Mouse (Mus musculus) mature B cell (primary cell): Measurements from ENCODE around the gene Cdh26.

Experiments
- in situ Hi-C: fragments of 300-500 bp; cut with MboI; formaldehyde crosslinking; loops from 2 replicates; pipeline ENCODE4 v1.14.3; 2019

Gene Cdh26

DNA sequence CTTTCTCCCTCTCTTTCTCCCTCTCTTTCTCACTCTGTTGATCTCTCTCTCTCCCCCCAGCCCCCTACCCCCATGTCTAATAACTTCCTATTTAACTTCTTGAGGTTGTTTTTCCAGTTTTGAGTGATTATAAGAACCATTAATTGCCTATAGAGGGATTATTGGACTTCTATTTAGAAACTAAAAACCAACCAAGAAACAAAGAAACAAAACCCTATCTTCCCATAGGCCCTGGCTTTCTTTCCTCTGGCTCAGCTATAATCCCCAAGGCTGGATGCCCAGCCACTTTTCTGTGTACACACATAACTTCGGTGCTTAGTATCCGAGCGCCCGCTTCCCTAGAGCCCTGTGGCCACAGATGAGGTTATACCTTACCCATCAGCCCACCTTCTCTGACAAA lies at the start of gene Cdh26:
Gene Cdh26 (plus strand): TSS at position 301 of the 400 bp plus-strand sequence.
- in situ Hi-C loops, result no loop called here

DNA sequence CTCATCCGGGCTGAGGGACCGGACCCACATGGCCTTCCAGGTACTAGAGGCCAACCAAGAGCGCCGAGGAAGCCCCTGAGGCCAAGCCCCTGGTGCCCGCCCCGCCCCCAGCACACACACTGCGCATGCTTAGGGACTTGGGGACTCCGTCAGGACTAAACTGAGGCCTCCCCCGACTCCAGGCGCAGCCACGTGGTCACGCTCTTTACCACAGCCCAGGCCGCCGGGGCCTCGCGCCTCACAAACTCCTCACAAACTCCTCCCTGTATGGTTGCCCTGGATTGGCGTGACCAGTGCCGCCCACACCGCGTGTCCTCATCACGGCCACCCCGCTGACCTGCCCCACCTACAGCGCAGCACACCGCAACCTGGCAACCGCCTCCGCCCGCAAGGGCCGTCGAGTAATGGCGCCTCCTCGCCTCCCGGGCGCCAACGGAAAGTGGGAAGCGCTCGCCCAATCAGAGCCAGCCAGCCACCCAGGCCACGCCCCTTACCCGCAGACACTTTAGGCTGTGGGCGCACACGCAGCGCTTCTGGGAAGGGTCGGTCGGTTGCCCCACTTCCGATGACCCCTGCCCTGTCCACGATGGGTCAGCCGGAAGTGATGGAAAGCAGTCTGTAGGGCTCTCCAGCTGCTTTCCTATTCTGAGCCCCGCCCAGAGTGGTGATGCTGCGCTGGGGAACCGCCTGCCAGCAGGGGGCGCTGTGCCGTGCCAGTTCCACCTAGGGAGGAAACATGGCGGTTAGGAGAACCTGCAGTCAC lies 23.1 kb upstream of the Cdh26 start, which contains the start of gene Sycp2:
Gene Sycp2 (minus strand): TSS at position 633 of the 763 bp plus-strand sequence.
- in situ Hi-C loops, result no loop called here

DNA sequence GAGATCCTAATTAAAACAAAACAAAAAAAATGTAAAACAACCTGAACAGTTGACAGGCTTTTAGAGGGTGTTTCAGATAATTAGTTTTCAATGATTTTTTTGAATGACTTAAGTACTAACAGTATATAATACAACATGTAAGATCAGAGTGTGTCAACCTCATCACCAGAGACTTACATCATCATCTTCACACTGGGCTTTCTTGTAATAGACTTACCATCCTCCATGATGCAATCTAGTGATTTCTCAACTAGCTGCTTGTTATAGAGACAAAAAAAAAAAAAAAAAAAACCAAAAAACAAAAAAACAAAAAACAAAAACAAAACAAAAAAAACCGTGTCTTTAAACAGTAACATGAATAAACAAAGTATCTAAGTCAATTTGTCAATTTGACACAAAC lies 21.3 kb upstream of the Cdh26 start:
- in situ Hi-C loops, result no loop called here

DNA sequence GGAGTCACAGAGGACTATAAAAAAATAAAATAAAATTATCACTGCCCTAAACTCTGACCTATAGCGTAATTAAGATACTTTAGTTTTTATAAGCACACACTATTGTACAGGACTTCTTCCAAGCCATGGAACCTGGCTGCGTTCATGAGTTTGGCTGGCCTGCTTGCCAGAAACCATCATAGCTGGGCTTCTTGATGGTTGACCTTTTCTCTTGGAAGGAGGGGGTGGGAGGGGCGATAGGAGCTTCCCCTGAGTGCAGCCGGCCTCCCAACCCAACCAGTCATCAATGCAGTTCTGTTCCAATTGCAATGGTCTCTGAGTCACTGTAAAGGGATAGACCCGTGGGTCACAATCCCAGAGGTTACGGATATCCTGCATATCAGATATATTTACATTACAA lies 20.0 kb upstream of the Cdh26 start:
- in situ Hi-C loops, result no loop called here

DNA sequence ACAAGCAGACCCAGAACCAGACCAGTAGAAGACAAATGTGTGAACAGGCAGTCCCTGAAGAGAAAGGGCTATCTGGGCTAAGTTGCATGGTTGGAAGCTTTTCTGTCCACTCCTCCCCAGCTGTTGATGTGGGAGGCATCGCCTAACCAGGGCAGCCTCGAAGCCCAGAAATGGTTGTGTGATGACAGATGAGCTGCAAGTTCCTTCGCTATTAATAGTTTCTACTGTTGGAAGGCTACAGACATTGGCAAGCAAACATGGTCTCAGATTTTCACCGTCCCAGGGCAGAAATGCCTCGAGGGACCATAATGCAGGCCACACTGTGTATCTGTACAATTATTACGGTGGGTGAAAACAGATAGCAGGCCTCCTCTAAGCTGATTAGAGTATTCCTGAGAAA lies 17.7 kb upstream of the Cdh26 start:
- in situ Hi-C loops, result no loop called here

DNA sequence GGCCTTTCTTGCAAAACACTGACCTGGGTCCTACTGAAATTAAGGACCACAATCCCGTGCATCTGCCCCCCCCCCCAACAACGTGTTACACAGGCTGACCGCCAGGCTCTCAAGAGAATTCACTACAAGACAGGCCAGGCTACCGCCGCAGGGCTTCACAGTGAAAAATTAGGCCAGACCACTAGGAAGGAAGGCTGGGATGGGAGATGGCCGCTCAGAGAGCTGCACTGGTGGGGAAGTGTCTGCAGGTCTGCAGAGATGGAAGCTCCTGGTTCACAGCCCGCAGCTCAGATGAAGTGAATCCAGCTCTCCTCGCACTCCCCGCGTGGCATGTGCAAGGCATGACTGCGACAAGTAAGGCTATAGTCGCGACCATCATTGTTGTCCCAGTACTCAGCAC lies 17.2 kb upstream of the Cdh26 start:
- in situ Hi-C loops, result no loop called here

DNA sequence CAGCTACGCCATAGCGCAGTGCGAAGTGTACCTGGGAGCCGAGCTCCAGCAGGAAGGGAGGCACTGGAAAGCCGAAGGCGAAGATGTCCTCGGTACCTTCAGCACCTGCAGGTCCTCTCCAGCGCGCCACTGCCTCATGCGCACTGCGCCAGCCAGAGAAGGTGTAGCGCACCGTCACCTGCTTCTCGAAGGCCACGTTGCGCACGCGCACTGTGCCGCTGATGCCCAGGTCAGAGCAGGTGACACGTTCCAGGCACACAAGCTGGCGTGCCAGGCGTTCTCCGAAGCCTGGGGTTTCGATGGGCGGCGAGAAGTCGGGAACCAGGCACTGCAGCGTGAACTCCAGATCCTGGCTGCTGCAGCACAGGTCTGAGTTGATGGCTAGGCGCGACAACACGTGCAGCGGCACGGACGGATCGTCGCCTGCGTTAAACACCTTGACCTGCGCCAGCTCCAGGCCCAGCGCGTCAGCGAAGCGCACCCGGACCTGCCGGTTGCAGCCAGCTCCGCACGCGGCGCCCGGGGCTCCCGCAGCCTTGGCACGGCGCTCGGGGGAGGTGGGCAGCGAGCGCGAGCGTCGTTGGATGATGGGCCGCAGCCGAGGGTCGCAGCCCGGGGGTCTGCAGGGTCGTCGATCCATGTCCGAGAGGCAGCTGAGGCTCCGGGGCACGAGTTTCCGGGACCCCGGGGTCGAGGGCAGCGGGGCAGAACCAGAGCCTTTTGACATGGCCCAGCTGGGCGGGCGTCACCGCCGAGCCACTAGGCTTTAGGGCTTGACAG lies 16.7 kb upstream of the Cdh26 start:
- in situ Hi-C loops, result no loop called here

DNA sequence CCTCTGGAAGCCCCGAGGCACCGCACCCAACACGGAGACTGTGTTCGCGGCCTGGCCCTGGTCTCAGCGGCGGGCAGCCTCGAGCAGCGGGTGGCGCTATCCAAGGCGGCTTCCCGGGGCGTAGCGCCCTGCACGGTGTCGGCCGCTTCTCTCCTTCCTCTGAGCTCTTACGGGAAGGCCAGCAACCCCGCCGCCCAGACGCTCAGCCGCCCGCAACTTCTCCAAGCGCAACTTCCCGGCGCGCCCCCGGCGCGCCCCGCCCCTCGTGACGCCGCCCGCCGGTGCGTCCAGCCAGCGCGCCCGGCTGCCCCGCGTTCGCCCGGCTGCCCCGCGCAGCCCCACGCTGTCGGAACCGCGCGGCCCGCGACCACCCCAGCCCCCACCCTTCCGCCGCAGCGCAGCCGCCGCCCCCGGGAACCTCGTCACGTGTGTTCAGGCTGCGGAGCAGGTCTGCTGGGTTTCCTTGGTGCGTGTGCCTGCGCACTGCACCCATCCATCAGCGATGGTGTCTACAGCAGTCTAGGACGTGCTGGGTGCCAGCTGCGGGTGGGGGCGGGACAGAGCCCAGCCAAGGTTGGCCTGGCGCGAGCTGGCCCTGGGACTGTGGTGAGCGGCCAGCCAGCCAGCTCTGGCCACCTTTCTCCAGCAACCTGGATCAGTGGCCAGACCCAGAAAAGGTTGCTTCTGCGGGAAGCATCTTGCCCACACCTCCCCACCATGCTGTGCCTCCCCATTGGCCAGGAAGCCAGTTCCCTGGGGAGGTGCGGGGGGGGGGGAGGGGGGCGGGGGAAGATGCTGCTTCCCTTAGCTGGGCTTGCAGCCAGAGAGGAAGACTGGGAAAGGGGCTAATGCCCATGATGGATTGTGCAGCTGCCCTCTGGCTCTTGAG lies 15.8 kb upstream of the Cdh26 start, which contains the start of the genes Ppp1r3d and Fam217b:
Gene Ppp1r3d (minus strand): TSS at position 212 of the 889 bp plus-strand sequence.
Gene Fam217b (plus strand): TSS at position 264 of the 889 bp plus-strand sequence.
- in situ Hi-C loops, result no loop called here

DNA sequence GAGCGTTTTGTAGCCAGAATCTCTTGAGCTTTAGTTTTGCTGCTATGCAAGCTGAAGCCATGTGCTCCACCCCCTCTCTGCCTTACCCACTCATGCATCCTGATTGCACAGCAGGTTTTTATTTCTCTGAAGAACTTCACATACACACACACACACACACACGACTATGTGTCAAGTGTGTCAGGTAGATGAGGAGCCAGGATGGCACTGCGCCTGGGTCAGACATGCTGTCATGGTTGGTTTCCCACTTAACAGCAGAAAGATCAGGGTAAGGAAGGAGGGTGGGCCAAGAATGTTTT lies 15.2 kb upstream of the Cdh26 start:
- in situ Hi-C loops, result no loop called here

DNA sequence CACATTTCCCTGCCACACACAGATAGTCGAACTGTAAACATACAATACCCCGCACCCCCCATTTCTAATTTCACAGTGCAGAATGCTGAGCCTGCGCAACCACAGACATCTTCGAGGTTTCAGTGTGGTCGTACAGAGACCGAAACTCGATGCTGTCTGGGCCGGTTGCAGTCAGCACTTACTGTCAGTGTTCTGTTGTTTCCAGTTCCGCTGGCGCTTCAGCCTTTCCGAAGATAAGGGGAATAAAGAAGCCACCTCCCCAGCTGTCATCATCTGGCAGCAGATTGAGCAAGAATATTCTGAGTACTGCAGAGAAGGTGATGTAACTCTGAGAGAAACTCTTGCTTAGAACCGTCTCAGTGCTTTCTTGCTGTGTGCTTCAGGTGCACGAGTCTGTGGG lies 13.9 kb upstream of the Cdh26 start:
- in situ Hi-C loops, result no loop called here

DNA sequence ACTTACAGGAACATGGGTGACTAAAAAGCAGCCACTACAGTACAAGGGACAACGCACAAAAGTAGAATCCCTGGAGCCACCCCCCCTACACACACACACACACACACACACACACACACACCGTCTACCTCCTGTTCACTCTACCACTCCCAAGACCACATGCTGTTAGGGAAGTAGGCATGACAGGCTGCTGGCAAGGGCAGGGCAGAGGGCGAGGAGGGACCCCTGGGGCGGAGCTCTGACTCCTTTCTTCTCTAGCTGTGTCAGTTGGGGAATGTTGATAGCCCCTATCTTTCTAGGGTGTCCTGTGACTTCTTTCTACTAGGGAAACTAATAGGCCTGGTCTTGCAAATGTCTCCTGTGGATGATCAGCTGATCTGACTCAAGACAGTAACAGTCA lies 13.4 kb upstream of the Cdh26 start:
- in situ Hi-C loops, result no loop called here

DNA sequence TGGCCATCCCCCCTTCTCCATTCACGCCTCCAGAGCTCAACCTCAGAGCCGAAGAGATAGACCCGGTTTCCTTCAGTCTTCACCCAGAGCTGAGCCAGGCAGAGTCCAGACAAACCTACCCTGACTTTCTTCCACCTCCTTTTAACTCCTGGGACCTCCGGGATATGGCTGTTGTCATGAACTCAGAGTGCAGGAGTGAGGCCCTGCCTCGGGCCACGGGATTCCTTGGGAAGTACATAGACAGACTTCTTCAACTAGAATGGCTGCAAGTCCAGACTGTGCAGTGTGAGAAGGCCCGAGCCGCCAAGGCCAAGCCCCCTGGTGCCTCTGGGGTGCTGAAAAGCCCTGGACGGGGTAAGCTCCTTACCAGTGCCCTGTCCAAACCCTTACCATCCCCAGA lies 9.8 kb upstream of the Cdh26 start:
- in situ Hi-C loops, result no loop called here

DNA sequence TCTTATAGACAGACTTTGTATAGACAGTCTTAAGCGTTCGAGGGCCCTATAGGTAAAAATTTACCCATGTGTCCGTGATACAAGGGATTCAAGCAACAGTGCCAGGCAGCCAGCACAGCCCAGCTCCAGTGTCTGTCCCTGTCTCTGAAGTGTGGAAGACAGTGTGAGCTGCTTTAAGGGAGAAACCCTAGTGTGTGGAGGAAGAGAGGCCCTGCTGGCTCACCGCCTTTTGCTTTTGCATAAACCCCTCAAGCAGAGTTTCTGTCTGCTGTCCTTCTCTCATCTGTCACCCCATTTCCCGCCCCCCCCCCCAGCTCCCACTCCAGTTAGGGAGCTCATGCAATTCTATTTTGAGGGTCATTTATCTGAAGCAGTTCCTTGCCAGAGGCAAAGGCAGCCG lies 8.7 kb upstream of the Cdh26 start:
- in situ Hi-C loops, result no loop called here

DNA sequence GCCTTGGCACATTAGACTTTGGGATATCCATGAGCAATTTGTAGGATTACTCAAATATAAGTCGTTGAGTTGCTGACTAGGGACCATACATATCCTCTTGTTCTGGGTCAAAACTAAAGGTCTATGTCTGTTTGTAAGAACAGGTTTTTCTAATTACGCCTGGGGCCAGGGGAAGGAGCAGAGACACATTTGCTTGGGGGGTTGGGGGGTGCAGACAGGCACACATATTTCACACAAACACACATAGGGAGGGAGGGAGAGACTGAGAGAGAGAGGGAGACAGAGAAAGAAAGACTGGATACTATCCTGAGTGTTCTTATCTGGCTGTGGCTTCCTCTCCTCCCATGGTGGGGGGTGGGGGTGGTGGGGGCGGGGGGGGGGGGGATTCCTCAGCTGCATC lies 8.1 kb upstream of the Cdh26 start:
- in situ Hi-C loops, result no loop called here

DNA sequence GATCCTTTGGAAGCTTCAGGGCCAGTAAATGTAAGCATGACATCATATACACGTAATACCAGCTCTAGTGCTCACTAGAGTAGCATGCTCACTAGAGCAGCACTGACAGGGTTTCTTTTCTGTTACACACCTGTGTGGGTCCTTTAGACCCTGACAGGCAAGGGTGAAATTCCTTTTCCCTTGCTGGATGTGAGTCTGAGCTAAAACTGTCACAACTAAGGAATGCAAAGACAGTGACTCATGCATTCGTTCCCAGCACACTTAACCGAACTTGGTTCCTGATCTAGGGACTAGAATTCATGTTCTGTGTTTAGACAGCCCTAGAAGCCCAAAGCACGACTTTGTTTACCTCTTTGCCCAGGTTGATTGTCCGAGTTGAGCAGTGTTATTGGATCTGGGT lies 7.1 kb upstream of the Cdh26 start:
- in situ Hi-C loops, result no loop called here

DNA sequence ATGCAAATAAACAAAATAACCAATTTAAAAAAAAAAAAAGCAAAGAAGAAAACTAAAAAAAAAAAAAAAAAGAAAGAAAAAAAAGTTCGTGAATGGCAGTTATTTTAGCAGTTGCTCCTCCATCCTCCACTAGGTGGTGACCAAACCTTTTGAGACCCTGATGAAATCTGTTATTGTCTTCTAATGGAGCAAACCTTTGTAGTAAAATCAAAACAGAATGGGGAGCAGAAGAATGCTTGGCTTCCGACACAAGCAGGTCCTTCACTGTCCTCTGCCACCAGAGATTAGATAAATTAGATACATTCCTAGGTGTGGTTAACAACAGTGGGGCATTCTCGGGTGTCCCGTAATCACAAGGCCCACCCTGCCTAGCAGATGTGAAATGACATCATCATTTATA lies 4.1 kb upstream of the Cdh26 start:
- in situ Hi-C loops, result no loop called here

DNA sequence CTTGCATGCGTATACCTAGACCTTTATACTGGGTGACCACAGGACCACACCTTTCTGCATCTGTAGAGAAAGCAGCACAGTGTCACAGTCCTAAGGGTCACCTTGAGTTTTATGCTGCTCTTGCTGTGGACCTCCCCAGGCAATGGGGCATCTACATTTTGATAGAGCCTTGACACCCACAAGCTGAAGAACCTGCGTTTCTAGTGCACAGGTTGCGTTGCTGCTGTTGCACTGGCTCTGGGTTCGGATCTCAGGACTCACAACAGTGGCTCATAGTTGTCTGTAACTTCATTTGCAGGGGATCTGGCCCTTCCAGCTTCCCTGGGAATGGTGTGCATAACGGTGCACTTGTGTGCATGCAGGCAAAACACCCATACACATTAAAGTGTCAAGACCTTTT lies 3.1 kb upstream of the Cdh26 start:
- in situ Hi-C loops, result no loop called here

DNA sequence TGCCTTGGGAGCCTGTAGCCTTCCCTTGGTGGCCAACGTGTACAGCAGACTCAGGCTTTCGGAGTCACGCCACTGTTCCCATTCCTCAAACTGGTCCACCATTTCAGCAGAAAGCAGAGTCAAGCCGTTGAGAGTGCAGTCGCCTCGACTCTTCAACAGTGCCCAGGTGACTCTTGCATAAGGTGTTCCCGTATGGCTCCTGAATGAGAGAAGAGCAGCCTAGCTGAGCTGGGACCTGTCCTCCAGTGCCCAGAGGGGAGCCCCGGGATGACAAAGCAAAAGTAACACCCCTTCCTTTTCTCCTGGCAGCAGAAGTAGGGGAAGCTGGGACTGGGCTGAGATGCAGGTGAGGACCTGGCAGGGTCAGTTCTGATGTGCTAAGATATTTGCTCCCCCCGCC lies 2.1 kb upstream of the Cdh26 start:
- in situ Hi-C loops, result no loop called here

DNA sequence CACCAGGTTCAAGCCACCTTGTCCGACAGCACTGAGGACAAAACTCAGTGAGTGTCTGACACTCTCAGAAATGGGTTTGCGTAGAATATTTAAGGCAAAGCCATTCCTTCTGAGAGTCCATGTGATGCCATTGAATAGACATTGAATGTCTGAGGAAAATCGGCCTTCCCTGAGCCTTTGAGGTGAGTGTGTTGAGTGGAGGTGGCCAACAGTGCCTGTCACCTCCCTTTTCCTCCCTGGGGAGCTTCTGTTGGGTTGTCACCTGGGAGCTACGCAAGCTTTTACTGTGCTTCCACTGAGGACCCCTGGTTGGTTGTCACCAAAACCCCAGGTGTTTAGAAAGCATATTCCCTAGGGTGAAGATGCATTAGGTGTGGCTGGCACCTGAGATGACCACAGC lies 1.7 kb upstream of the Cdh26 start:
- in situ Hi-C loops, result no loop called here

DNA sequence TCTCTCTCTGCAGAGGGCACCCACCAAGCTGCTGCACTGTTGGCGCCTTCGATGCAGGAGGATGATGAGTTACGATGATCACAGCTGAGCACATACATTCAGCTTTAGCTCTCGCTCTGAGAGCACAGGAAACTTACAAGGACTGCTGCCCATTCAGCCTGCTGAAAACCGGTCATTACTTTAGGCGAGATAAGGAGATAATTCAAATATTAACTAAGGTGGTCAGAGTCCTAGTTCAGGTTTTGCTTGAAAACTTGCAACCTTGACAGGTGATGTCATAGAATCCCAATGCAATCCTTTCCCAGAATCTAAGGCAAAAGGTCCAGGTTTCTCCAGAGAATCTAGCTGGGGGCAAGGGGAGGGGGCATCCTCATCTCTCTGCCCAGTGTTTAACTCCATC lies 905 bp upstream of the Cdh26 start:
- in situ Hi-C loops, result no loop called here

DNA sequence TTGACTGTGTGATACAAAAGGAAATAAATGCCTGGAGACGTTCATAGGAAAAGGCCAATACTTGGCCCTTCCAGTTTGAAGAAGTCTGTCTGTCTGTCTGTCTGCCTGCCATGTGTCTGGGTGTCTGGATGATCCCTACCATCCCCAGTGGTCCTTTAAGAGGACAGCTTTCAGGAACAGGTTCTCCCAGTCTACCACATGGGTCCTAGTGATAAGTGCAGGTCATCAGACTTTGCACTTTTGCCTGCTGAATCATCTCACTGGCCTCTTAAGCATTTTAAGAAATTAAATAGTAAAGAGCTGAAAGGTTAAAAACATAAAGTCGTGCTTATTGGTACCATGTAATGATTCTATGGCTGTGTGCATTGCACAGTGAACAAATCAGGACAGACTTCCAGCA lies 3.2 kb downstream of the Cdh26 start:
- in situ Hi-C loops, result no loop called here

DNA sequence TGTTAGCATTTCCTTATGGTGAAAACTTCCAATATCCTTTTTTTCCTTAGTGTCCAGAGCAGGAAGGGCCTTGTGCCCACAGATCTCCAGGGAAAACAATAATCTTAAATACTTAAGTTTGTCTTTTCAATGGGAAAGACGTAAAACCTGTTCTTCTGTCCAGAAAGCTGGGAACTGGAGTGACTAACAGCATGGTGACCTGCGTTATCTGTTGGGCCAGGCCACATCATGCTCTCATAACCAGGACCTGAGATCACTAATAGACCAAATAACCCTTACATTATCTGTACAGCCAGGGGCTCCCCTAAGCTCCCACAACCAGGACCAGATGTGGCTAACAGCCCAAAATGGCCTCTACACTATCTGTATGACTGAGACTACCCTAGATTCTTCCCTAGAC lies 3.6 kb downstream of the Cdh26 start:
- in situ Hi-C loops, result no loop called here

DNA sequence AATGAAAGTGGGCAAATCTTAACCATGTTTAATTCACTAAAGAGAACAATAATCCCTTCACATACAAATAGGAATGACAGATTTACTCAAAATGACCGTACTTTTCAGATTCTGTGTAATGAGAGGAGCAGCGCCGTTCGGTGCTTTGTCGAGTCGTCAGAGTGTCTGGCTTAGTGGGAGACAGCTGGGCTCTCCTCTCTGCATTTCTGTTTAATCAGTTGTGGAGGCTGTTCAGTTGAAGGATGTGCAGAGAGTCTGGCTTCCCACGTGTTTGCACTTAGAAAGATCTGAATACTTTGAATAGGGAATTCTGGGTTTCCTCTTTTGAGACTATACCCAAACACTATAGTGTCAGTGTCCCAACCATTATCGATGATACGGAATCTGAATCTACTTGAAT lies 7.0 kb downstream of the Cdh26 start:
- in situ Hi-C loops, result no loop called here
